Mouse (Mus musculus) common myeloid progenitor, adult 5-6 weeks (primary cell): Measurements from ENCODE around the gene Gm2431. TPM values are rescaled to one million over a fixed set of nuclear protein-coding genes. Genes with fewer than 3 reads are reported as not detected.
"Not testable (repeated sequence)": the region's sequence is repeated elsewhere in the genome, so short reads cannot be mapped to it uniquely, and the experiment has no call there.

Experiments used
- ATAC-seq: replicated peaks from 2 replicates; pipeline ENCODE4 v1.8.0; 2016; ENCODE audit warnings: low read depth, mild to moderate bottlenecking, moderate TSS enrichment, inconsistent platforms; ENCODE audit not compliant: poor library complexity, severe bottlenecking
- total RNA-seq: library from RNA; stranded (forward); fragments of 200-1000, 187-1606 nt; gene quantifications from 2 replicates; pipeline ENCODE4 v1.2.3, GENCODE M21; 2017

The Gm2431 gene
- total RNA-seq, 1 experiment from 2014 or later = not detected

- not testable (repeated sequence) for ATAC-seq
These were observed 46.0 kb downstream of the Gm2431 start for GRCm38 (mm10) chr7:142212136-142212535.

- ATAC-seq = no peak
These were observed 46.6 kb downstream of the Gm2431 start, which contains the start of gene Gm7579 for GRCm38 (mm10) chr7:142211559-142211958. Gene Gm7579, plus strand, starts transcription at chr7:142211859.

Other genes with a start within 250 kb of the Gm2431 start
- gene Mob2, start 197.3 kb downstream of the Gm2431 start, total RNA-seq = 41.2 and 45.7 TPM in 2 replicates
- under 0.01 TPM in 1 of 2 replicates, not detected in the other for gene Dusp8, start 162.5 kb downstream of the Gm2431 start, total RNA-seq
- gene Gm45618, start 137.6 kb downstream of the Gm2431 start, total RNA-seq = not detected in 2 replicates
- not detected in 2 replicates for gene Gm39115, start 122.3 kb downstream of the Gm2431 start, total RNA-seq
- gene Gm45337, start 113.7 kb downstream of the Gm2431 start, total RNA-seq = not detected in 2 replicates
- not detected in 2 replicates for gene Gm29735, start 101.2 kb downstream of the Gm2431 start, total RNA-seq
- not detected in 2 replicates for gene Gm4553, start 92.6 kb downstream of the Gm2431 start, total RNA-seq
- gene Krtap5-2, start 82.3 kb downstream of the Gm2431 start, total RNA-seq = not detected in 2 replicates
- not detected in 2 replicates for gene Gm10153, start 68.0 kb downstream of the Gm2431 start, total RNA-seq
- gene Krtap5-3, start 57.0 kb downstream of the Gm2431 start, total RNA-seq = not detected in 2 replicates
- not detected in 2 replicates for gene Gm7579, start 46.5 kb downstream of the Gm2431 start, total RNA-seq
- gene Krtap5-5, start 28.4 kb downstream of the Gm2431 start, total RNA-seq = not detected in 2 replicates
- not detected in 2 replicates for gene Gm40460, start 17.3 kb downstream of the Gm2431 start, total RNA-seq
- gene Gm4559, start 16.0 kb upstream of the Gm2431 start, total RNA-seq = not detected in 2 replicates
- not detected in 2 replicates for gene Krtap5-1, start 38.8 kb upstream of the Gm2431 start, total RNA-seq
- not detected in 2 replicates for gene Krtap5-4, start 45.2 kb upstream of the Gm2431 start, total RNA-seq
- gene Ifitm10, start 115.4 kb upstream of the Gm2431 start, total RNA-seq = not detected in 2 replicates
- 12.4 and 58.4 TPM in 2 replicates for gene Gm49369, start 124.3 kb upstream of the Gm2431 start, total RNA-seq
- gene Ctsd, start 129.7 kb upstream of the Gm2431 start, total RNA-seq = 114 and 134 TPM in 2 replicates
- gene Syt8, start 176.5 kb upstream of the Gm2431 start, total RNA-seq = not detected in 2 replicates
- gene Tnni2, start 183.5 kb upstream of the Gm2431 start, total RNA-seq = 1.8 and 3.7 TPM in 2 replicates
- gene Lsp1, start 202.5 kb upstream of the Gm2431 start, total RNA-seq = 96.5 and 108 TPM in 2 replicates
- gene Tnnt3, start 240.5 kb upstream of the Gm2431 start, total RNA-seq = 1.2 TPM in 1 of 2 replicates, not detected in the other